Mouse (Mus musculus): Measurements from ENCODE around the gene Synrg. TPM values are rescaled to one million over a fixed set of nuclear protein-coding genes. Genes with fewer than 3 reads are reported as not detected.
A peak's percentile ranks its signal among the peaks of the same experiment; 100 is the strongest.

Gene Synrg
- polyA plus RNA-seq (2014; fragmentation: Nextera tagmentation; extraction: Ambion mirVana): 8.0 and 8.3 TPM in 2 replicates

DNA sequence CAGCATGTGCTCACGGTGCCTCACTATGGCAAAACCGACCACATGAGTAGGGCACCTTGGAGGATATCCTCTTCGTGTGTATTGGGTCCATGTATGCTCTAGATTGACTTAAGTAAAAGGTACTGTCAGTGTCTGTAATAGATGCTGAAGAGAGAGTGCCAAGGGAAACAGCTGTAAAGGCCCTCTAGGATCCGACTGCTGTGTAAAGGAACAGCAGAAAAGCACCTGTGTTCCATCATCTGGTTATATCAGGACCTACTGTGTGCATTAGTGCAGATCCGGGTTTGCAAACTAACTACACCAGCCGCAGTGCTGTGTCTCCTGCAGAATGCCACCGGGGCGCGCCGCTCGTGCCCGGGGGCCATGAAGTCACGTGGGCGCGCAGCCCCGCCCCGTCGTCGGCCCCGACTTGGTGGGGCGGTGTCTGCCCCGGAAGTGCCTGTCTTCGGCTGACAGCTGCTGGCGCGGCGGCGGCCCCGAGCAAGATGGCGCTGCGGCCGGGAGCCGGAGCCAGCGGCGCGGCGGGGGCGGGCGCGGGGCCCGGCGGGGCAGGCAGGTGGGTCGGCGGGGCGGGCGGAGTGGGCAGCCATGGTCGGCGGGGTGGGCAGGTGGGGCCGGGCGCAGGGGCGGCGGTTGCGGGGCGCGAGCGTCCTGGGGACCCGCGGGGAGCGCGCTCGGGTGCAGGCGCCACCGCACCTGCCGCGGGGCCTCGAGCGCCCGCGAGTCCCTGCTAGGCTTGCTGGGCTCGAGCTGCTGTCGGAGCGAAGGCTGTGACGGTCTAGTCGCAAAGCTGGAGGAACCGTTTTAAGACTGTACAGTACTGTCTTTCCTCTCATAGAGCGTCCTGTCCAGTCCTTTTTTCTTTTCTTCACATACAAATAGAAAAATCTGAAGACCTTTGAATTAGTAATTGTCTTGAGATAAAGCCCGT is at the start of gene Synrg:
TSS of gene Synrg (plus strand) at position 438 of the 931 bp plus-strand sequence.
- Histone ChIP-seq H3K27ac (replicated peaks; ENCODE audit: low read depth, low read length) (peak within 1 kb of the TSS; percentile 56; the same call in 1 of the 2 replicates), H3K9me3 (replicated peaks; ENCODE audit: control insufficient read depth, low read length) (no peaks in the 10 kb centered on the region), H3K36me3 (replicated peaks; ENCODE audit: control insufficient read depth, insufficient read depth, low read depth, low read length) (peaks cover 4% of the 10 kb centered on the region; the same call in 1 of the 2 replicates), H3K4me3 (ENCODE audit: low read depth, low read length) (peak within 1 kb of the TSS; percentile 64), H3K4me2 (ENCODE audit: low read depth, low read length) (peak within 1 kb of the TSS; percentile 59), H3K9ac (replicated peaks; ENCODE audit: low read length) (peak within 1 kb of the TSS; percentile 78), H3K4me1 (ENCODE audit: control insufficient read depth, insufficient read depth, low read length) (no peaks in the 10 kb centered on the region), H3K27me3 (ENCODE audit: control insufficient read depth, insufficient read depth, low read length) (no peaks in the 10 kb centered on the region)
- DNase-seq (ENCODE audit: low spot score) (peak; percentile 90), ATAC-seq (replicated peaks; ENCODE audit: insufficient number of reproducible peaks, low FRiP score, low TSS enrichment, low read depth) (peak; percentile 86)
- 1% methylated on average over 64 of the region's 76 CpGs for WGBS

DNA sequence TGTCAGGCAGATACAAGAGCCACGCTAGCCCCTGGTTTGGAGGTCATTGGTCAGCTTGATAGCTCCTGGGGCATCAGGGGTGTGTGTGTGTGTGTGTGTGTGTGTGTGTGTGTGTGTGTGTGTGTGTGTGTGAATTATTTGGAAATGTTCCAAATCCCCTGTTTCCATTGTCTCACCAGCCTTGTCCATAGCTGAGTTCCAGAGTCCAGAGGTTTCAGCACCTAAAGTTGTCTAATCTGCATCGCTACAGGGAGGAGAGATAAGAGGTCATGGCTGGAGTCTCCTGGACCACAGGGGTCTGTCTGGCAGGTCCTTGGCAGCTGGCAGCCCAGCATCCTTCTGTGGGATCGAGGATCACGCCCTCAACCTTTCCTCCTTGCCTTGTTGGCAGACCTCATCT is 49.7 kb upstream of the Synrg start:
- WGBS: 86% methylated on average over 4 of the region's 4 CpGs
- Histone ChIP-seq H3K9me3 (replicated peaks; ENCODE audit: control insufficient read depth, low read length) (no peaks in the 10 kb centered on the region), H3K9ac (replicated peaks; ENCODE audit: low read length) (no peak overlapping the region), H3K27me3 (ENCODE audit: control insufficient read depth, insufficient read depth, low read length) (no peaks in the 10 kb centered on the region), H3K4me2 (ENCODE audit: low read depth, low read length) (no peak overlapping the region), H3K36me3 (replicated peaks; ENCODE audit: control insufficient read depth, insufficient read depth, low read depth, low read length) (no peaks in the 10 kb centered on the region), H3K4me3 (ENCODE audit: low read depth, low read length) (no peak overlapping the region), H3K4me1 (ENCODE audit: control insufficient read depth, insufficient read depth, low read length) (no peaks in the 10 kb centered on the region), H3K27ac (replicated peaks; ENCODE audit: low read depth, low read length) (no peak overlapping the region)
- no peak for ATAC-seq (replicated peaks; ENCODE audit: insufficient number of reproducible peaks, low FRiP score, low TSS enrichment, low read depth)
- no peak for DNase-seq (ENCODE audit: low spot score)

DNA sequence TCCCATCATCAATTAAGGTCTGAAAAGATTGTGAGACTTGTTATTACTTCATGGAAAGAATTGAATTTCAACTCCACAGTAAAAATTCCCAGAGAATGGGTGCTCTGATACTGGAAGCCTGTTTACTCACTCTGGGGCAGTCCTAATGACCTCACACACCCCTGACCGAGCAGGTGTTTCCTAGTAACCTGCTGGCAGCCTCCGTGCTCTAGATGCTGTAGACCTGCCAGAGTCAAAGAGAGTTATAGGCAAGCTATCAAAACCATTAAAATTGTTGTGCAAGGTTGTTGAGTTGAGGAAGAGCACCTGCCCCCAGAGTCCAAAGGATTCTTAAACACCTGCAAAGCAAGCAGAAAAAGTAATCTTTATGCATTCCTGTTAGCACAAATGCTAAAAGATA is 41.6 kb upstream of the Synrg start:
- no peaks in the 10 kb centered on the region for H3K36me3 ChIP-seq (replicated peaks; ENCODE audit: control insufficient read depth, insufficient read depth, low read depth, low read length)
- no peak overlapping the region for H3K4me3 ChIP-seq (ENCODE audit: low read depth, low read length)
- WGBS: 59% methylated on average over 2 of the region's 2 CpGs
- DNase-seq (ENCODE audit: low spot score) (no peak), ATAC-seq (replicated peaks; ENCODE audit: insufficient number of reproducible peaks, low FRiP score, low TSS enrichment, low read depth) (no peak)
- H3K27me3 ChIP-seq (ENCODE audit: control insufficient read depth, insufficient read depth, low read length): no peaks in the 10 kb centered on the region
- H3K27ac ChIP-seq (replicated peaks; ENCODE audit: low read depth, low read length): no peak overlapping the region
- no peak overlapping the region for H3K9ac ChIP-seq (replicated peaks; ENCODE audit: low read length)
- no peak overlapping the region for H3K4me2 ChIP-seq (ENCODE audit: low read depth, low read length)
- no peaks in the 10 kb centered on the region for H3K9me3 ChIP-seq (replicated peaks; ENCODE audit: control insufficient read depth, low read length)
- H3K4me1 ChIP-seq (ENCODE audit: control insufficient read depth, insufficient read depth, low read length): no peaks in the 10 kb centered on the region

DNA sequence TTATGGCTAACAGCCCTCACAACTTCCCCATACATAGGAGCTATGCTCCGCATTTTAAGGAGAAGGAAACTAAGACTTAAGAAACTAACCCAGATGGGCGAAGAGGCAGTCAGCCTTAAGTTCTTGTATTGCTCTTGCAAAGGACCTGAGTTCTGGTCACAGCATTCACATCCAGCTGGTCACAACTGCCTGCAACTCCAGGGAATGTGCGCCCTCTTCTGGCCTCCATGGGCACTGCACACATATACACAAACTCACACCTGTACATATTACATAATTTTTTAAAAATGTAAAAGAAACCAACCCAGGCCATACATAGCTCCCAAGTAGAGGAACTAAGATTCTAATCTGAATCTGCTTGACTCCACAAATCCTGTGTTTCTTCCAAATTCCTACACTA is 37.1 kb upstream of the Synrg start:
- DNase-seq (ENCODE audit: low spot score) (peak; percentile 29), ATAC-seq (replicated peaks; ENCODE audit: insufficient number of reproducible peaks, low FRiP score, low TSS enrichment, low read depth) (no peak)
- H3K9ac ChIP-seq (replicated peaks; ENCODE audit: low read length): no peak overlapping the region
- no peak overlapping the region for H3K27ac ChIP-seq (replicated peaks; ENCODE audit: low read depth, low read length)
- WGBS: 54% methylated on average over 3 of the region's 3 CpGs
- no peaks in the 10 kb centered on the region for H3K4me1 ChIP-seq (ENCODE audit: control insufficient read depth, insufficient read depth, low read length)
- H3K36me3 ChIP-seq (replicated peaks; ENCODE audit: control insufficient read depth, insufficient read depth, low read depth, low read length): no peaks in the 10 kb centered on the region
- no peaks in the 10 kb centered on the region for H3K27me3 ChIP-seq (ENCODE audit: control insufficient read depth, insufficient read depth, low read length)
- H3K9me3 ChIP-seq (replicated peaks; ENCODE audit: control insufficient read depth, low read length): no peaks in the 10 kb centered on the region
- no peak overlapping the region for H3K4me2 ChIP-seq (ENCODE audit: low read depth, low read length)
- no peak overlapping the region for H3K4me3 ChIP-seq (ENCODE audit: low read depth, low read length)

DNA sequence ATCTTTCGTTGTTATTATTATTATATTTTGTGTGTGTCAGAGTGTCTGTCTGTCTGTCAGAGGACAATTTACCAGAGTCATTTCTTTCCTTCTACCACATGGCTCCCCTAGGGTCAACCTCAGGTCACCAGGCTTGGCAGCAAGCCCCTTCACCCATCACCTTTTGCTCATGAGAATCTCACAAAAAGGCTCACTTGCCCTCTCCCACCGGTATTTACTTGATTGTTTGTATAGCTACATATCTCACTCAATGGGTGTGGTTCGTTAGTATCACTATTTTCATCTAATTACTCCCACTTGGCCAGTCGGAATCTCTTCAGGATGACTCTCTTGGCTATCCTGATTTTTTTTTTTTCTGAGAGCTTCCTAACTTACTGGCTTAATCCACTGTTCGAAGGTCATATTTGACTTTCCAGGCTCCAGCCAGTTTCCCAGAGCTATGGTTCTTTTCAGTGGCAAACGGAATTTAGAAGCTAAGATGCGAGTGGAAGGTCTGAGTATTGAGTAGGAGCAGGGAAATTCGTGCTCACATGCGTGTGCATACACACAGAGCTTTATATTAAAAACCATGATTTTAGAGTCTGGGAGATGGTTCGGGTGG is 31.6 kb upstream of the Synrg start:
- WGBS: 79% methylated on average over 10 of the region's 10 CpGs
- Histone ChIP-seq H3K9me3 (replicated peaks; ENCODE audit: control insufficient read depth, low read length) (no peaks in the 10 kb centered on the region), H3K4me2 (ENCODE audit: low read depth, low read length) (no peak overlapping the region), H3K4me1 (ENCODE audit: control insufficient read depth, insufficient read depth, low read length) (no peaks in the 10 kb centered on the region), H3K27me3 (ENCODE audit: control insufficient read depth, insufficient read depth, low read length) (no peaks in the 10 kb centered on the region), H3K36me3 (replicated peaks; ENCODE audit: control insufficient read depth, insufficient read depth, low read depth, low read length) (no peaks in the 10 kb centered on the region), H3K27ac (replicated peaks; ENCODE audit: low read depth, low read length) (no peak overlapping the region), H3K9ac (replicated peaks; ENCODE audit: low read length) (no peak overlapping the region), H3K4me3 (ENCODE audit: low read depth, low read length) (no peak overlapping the region)
- ATAC-seq (replicated peaks; ENCODE audit: insufficient number of reproducible peaks, low FRiP score, low TSS enrichment, low read depth) (no peak), DNase-seq (ENCODE audit: low spot score) (no peak)

DNA sequence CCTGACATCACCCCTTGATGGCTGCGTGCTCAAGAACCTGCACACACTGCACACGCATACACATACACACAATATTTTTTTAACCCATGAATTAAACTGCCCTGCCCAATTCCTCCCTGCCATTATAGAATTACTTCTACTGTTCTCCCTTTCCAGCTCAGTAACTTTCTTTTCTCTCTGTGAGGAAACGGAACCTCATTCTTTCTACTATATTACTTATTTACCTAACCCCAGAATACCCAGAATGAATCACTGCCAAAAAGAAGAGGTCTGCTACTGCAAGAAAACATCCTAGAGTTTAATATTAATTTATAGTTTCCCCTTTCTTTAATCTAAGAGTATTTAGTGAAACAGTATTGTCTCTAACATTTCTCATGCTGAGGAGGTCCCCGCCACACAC is 30.9 kb upstream of the Synrg start:
- no peaks in the 10 kb centered on the region for H3K4me1 ChIP-seq (ENCODE audit: control insufficient read depth, insufficient read depth, low read length)
- no peak overlapping the region for H3K9ac ChIP-seq (replicated peaks; ENCODE audit: low read length)
- no peak overlapping the region for H3K4me3 ChIP-seq (ENCODE audit: low read depth, low read length)
- DNase-seq (ENCODE audit: low spot score) (no peak), ATAC-seq (replicated peaks; ENCODE audit: insufficient number of reproducible peaks, low FRiP score, low TSS enrichment, low read depth) (no peak)
- 88% methylated on average over 4 of the region's 4 CpGs for WGBS
- no peak overlapping the region for H3K4me2 ChIP-seq (ENCODE audit: low read depth, low read length)
- no peaks in the 10 kb centered on the region for H3K27me3 ChIP-seq (ENCODE audit: control insufficient read depth, insufficient read depth, low read length)
- no peaks in the 10 kb centered on the region for H3K36me3 ChIP-seq (replicated peaks; ENCODE audit: control insufficient read depth, insufficient read depth, low read depth, low read length)
- no peak overlapping the region for H3K27ac ChIP-seq (replicated peaks; ENCODE audit: low read depth, low read length)
- H3K9me3 ChIP-seq (replicated peaks; ENCODE audit: control insufficient read depth, low read length): no peaks in the 10 kb centered on the region

DNA sequence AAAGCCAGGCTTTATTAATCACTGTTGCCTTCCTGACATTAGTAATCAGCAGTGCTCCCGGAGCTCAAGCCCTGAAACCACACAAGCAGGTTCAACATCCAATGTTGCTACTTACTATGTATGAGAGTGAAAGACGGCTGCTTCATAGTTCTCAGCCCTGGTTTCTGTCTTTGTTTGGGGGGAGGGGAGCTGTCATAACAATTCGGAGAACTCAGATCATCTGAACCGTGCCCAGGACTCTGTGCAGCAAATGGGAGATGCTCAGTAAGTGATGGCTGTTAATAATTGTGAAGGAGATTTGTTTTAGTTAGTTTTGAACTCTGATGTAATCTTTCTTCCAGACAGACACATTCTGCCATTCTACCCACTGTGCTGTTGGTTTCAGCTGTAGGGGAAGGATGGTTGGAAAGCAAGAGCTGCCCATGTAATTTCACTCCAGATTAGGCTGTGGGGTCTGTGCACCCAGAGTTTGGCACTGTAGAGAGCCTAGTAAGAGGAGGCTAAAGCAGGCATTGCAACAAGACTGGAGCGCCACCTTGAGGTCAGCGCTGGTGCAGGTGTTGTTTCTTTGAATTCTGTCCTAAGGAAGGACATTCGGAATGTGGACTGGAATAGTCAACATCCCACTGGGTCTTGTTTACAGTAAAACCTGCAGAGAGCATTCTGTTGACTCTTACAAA is 28.1 kb upstream of the Synrg start:
- Histone ChIP-seq H3K9me3 (replicated peaks; ENCODE audit: control insufficient read depth, low read length) (no peaks in the 10 kb centered on the region), H3K9ac (replicated peaks; ENCODE audit: low read length) (no peak overlapping the region), H3K4me2 (ENCODE audit: low read depth, low read length) (no peak overlapping the region), H3K4me3 (ENCODE audit: low read depth, low read length) (no peak overlapping the region), H3K36me3 (replicated peaks; ENCODE audit: control insufficient read depth, insufficient read depth, low read depth, low read length) (no peaks in the 10 kb centered on the region), H3K27ac (replicated peaks; ENCODE audit: low read depth, low read length) (no peak overlapping the region), H3K4me1 (ENCODE audit: control insufficient read depth, insufficient read depth, low read length) (no peaks in the 10 kb centered on the region), H3K27me3 (ENCODE audit: control insufficient read depth, insufficient read depth, low read length) (no peaks in the 10 kb centered on the region)
- peak; percentile 87 for DNase-seq (ENCODE audit: low spot score)
- 20% methylated on average over 7 of the region's 7 CpGs for WGBS
- no peak for ATAC-seq (replicated peaks; ENCODE audit: insufficient number of reproducible peaks, low FRiP score, low TSS enrichment, low read depth)
